Mouse (Mus musculus) gastrocnemius, postnatal 4 days (tissue): ENCODE measurements around the gene Inmt. TPM values are rescaled to one million over a fixed set of nuclear protein-coding genes. Genes with fewer than 3 reads are reported as not detected.
"Not testable (repeated sequence)": the region's sequence is repeated elsewhere in the genome, so short reads cannot be mapped to it uniquely, and the experiment has no call there.

Source experiments
- DNase-seq, 2 experiments: peaks; one replicate each; pipeline ENCODE4 v3.0.0; 2021 to 2022; ENCODE audit warnings: low spot score in 2 of 2, mixed read lengths in 2 of 2
- long read RNA-seq, 2 experiments: library from polyadenylated mRNA; stranded (forward); transcript quantifications; one replicate each; pipeline ENCODE4 v2.0.0; 2021
- total RNA-seq, 2 experiments: library from RNA; stranded (reverse); gene quantifications; 2 replicates each; pipeline ENCODE4 v1.2.3; 2021

Inmt gene
- total RNA-seq, result not detected
- long read RNA-seq, experiment 1, result 0 reads
- long read RNA-seq, experiment 2, result 0 reads

GRCm38 (mm10) chr6:55174741-55175181, at the start of gene Inmt:
Gene Inmt (minus strand): TSS chr6:55175043.
- DNase-seq, result no peak

- no peak for DNase-seq
Observed at GRCm38 (mm10) chr6:55223986-55224385, 49.1 kb upstream of the Inmt start.

- no peak for DNase-seq
Observed at GRCm38 (mm10) chr6:55218232-55218631, 43.4 kb upstream of the Inmt start.

GRCm38 (mm10) chr6:55214541-55214940, 39.7 kb upstream of the Inmt start:
- no peak for DNase-seq

GRCm38 (mm10) chr6:55210423-55211365, 35.9 kb upstream of the Inmt start:
- no peak for DNase-seq

- no peak for DNase-seq
Observed at GRCm38 (mm10) chr6:55207786-55208185, 32.9 kb upstream of the Inmt start.

GRCm38 (mm10) chr6:55203931-55204330, 29.1 kb upstream of the Inmt start:
- DNase-seq, result no peak

- peak; percentile 72 to 86 for DNase-seq
Observed at GRCm38 (mm10) chr6:55202913-55203910, 28.4 kb upstream of the Inmt start, which contains the start of gene Mindy4. Gene Mindy4 (plus strand): TSS chr6:55203383.

- no peak for DNase-seq
Observed at GRCm38 (mm10) chr6:55199047-55199446, 24.2 kb upstream of the Inmt start.

- no peak for DNase-seq
Observed at GRCm38 (mm10) chr6:55193171-55193570, 18.3 kb upstream of the Inmt start.

GRCm38 (mm10) chr6:55191537-55191936, 16.7 kb upstream of the Inmt start:
- no peak for DNase-seq

- DNase-seq, result no peak
Observed at GRCm38 (mm10) chr6:55189406-55189805, 14.6 kb upstream of the Inmt start.

- not testable (repeated sequence) for DNase-seq
Observed at GRCm38 (mm10) chr6:55187827-55188226, 13.0 kb upstream of the Inmt start.

- DNase-seq, result no peak
Observed at GRCm38 (mm10) chr6:55182655-55183430, 8.0 kb upstream of the Inmt start.

GRCm38 (mm10) chr6:55179560-55179959, 4.7 kb upstream of the Inmt start:
- DNase-seq, result no peak

- no peak for DNase-seq
Observed at GRCm38 (mm10) chr6:55177060-55177732, 2.4 kb upstream of the Inmt start.

- DNase-seq, result no peak
Observed at GRCm38 (mm10) chr6:55175892-55176291, 1.0 kb upstream of the Inmt start.

GRCm38 (mm10) chr6:55175456-55175855, 613 bp upstream of the Inmt start:
- no peak for DNase-seq

GRCm38 (mm10) chr6:55173941-55174349, 898 bp downstream of the Inmt start:
- no peak for DNase-seq

- DNase-seq, result no peak
Observed at GRCm38 (mm10) chr6:55173171-55173570, 1.7 kb downstream of the Inmt start.
